Mouse (Mus musculus): ENCODE measurements at regions not wholly inside any gene's neighbourhood (a gene's known extent, or its start where the extent isn't known, plus 50 kb on each side); places are given as distances from the start of the nearest gene placed in this dataset.
A peak's percentile ranks its signal among the peaks of the same experiment; 100 is the strongest.
"Not testable (repeated sequence)": the region's sequence is repeated elsewhere in the genome, so short reads cannot be mapped to it uniquely, and the experiment has no call there.

DNA sequence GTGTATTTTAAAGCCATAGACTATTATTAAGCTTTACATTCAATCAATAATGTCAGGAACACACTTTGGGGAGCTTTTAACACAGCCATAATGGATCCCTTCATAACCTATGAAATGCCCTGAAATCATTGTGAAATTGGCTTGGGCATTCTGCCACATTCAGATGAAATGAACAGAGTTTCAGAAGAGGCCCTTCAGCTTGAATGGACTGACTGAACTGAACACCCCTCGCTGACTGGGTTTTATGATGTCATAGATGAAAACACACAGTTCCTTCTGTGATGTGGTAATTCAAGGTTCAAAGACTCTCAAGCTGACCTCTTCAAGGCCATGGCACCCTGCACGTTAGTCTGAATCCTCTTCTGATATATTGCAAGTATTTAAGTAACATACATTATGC, 298.4 kb upstream of the Ercc4 start:
- no peak for DNase-seq

DNA sequence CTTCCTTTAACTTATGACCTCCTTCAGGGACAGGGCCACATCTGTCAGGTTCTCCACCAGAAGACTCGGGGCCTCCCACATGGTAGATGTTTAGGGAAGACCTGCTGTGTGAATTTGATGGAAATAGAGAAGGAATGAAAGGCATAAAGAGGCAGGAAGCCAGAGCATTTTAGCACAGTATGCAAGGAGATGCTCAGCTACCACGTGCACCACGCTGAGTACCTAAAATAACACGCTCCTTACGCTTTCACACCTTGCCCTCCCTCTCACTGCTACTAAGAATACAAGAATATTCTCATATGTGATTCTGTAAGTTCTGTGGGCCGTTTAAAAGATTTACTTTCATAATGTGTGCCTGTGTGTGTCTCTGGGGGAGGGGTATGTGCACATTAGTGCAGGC, 284.8 kb upstream of the Ercc4 start:
- no peak for DNase-seq

DNA sequence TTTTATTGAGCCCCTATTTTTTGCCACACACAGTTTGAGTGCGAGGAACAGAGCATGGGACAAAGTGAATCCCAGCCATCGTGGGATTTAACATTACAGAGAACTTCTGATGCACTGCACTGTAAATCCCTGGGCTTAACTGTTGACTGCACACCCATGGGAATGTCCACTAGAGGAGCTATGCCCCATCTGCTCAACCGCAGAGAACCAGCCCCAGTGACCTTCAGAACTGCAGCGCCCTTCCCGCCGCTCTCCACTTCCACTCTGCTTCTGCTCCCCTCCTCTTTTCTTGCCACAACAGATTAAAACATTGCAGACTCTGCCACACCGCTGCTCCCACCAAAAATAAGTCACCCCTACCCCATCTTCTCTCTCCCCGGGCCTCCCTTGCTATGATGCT, 283.3 kb upstream of the Ercc4 start:
- DNase-seq = no peak

DNA sequence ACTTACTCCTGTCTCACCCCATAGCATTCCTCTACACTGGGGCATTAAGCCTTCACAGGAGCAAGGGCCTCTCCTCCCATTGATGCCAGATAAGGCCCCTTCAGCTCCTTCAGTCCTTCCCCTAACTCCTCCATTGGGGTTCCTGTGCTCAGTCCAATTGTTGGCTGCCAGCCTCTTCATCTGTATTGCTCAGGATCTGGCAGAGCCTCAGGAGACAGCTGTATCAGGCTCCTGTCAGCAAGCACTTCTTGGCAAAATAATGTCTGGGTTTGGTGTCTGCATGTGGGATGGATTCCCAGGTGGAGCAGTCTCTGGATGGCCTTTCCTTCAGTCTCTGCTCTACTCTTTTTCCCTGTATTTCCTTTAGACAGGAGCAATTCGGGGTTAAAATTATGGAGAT, 278.2 kb upstream of the Ercc4 start:
- DNase-seq = not testable (repeated sequence)

DNA sequence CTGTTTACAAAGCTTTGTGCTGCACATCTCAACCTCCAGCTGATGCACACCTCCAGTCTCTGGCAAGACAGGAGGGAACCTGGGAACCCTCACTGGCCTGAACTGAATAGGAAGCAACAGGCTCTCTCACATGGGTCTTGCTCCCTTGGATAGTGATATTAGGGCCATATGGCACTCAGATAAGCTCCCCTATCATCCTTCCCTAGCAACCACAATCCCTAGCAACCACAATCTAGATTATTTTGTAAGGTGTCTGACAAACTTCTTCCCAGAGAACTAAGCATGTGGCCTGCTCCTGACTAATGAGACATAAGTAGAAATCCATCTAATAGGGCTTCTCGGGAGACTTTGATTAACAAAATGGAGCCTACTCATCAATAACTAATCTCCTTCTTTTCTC, 253.1 kb upstream of the Ercc4 start:
- no peak for DNase-seq

DNA sequence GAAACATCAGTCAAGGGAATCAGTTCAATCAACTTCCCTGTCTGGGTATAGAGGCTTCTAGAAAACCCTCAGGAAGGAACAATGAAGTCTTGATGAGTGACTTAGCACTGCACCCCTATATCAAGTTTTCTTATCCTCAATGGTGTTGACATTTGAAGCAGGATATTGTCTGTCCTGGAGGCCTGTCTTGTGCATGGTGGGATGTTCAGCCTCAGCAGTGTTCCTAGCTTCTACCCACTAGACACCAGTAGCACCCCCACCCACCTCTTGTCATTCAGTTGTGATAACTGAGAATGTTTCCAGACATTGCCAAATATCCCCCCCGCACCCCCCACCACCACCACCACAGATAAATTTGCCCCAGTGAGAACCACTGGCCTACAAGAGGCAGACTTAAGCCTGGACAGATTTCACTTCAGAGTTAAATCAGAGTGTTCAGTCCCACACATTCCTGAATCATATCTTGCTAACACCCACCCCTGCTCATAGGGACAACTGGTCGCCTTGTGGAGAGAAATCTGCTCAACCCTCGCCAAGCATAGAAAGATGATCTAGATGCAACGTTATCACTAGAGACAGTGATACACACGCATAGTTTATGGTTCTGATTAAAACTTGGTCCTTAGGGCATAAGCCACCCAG, 249.6 kb upstream of the Ercc4 start:
- DNase-seq = no peak

DNA sequence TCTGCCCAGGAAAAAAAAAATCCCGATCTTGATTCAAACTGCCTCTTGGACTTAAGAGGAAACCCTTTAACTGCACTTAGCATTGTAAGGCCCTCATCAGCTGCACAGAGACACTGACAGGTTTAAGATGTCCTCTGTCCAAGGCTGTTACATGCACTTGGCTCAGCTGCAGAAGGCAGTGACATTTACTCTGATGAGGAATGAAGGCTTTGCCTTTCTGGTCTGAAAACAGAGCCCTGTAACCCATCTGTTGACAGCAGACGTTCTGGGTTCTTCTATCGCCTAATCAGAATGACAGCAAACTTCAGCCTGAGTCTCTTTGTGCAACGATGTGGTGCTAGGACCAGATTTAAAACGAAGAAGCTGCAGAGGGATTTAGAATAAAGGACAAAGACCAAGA, 246.9 kb upstream of the Ercc4 start:
- DNase-seq = no peak

DNA sequence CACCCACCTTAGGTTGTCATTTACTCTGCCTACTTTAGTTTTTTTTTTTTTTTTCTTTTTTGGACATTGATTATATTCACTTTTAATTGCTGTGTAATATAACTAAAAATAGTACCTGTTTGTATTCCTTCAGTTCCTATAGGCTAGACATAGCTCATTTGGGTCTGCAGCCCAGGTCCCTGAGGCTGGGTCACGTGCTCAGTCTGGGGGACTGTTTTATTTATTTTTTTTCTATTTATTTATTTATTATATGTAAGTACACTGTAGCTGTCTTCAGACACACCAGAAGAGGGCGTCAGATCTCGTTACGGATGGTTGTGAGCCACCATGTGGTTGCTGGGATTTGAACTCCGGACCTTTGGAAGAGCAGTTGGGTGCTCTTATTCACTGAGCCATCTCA, 231.2 kb upstream of the Ercc4 start:
- DNase-seq = not testable (repeated sequence)

DNA sequence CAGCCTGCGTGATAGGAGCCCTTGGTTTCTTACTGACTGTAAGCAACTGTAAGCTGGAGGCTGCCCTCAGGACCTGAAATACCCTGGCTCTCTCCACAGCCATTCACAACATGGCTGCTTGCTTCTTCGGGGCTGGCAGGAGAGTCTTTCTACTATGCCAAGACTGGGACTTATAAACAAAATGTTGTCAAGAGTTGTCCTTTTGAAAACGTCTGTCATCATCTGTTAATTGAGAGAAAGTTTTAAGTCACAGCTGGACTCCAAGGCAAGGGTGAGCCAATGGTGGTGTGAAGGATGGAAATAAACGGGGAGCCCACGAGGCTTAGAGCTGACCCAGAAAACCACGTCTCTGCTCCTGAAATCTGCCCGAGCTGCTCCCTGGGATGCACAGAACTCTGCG, 229.5 kb upstream of the Ercc4 start:
- peak; percentile 17 for DNase-seq

DNA sequence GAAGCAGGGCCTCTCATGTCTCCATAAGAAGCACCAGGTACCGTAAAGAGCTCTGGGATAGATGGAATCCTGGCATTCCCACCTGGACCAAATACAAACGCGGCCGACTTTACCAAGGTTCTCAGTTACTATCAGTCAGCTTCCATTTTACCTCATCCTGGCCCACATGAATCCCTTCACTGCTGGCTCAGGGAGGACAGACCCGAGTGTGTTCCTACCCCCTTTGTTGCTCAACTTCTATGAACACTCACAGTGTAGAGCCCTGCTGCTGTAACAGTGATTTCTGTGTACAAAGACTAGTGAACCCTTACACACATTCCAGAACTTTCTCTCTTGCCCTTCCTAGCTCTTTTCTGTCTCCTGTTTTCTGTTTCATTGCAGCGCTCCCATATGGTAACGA, 229.0 kb upstream of the Ercc4 start:
- DNase-seq = no peak

DNA sequence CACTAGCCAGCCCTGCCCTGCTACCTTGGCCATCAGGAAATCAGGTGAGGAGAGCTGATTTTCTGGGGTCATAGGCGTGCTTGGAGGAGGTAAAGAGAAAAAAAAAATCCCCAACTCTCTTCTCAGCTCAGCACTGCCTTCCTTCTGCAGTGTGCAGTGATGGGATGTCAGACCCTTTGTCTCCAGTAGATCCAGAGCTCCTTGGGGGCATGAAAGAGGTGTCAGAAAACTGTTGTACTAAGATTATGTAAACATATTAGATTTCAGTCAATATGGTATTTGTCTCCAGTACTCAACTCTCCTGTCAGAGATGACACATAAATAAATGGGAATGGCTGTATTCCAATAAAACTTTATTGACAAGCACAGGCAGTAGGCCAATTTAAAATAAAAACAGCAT, 226.8 kb upstream of the Ercc4 start:
- no peak for DNase-seq

DNA sequence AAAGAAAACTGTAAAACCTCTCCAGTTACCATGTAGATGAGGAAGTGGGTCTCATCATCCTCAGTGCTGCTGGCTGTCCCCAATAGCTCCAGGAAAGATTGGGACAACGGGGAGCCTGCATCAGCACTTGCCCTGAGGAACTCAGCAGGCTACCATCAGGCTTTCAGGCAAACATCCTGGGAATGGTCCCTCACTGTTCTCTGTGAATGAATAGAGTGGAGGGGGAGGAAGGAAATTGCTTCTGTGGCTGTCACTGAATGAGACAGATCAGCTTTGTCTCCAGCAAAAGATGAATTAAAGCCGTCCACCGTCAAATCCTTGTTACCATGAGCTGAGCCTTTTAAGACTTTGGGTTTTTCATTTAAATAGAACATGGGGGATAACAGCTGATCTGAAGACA, 224.9 kb upstream of the Ercc4 start:
- DNase-seq = no peak

DNA sequence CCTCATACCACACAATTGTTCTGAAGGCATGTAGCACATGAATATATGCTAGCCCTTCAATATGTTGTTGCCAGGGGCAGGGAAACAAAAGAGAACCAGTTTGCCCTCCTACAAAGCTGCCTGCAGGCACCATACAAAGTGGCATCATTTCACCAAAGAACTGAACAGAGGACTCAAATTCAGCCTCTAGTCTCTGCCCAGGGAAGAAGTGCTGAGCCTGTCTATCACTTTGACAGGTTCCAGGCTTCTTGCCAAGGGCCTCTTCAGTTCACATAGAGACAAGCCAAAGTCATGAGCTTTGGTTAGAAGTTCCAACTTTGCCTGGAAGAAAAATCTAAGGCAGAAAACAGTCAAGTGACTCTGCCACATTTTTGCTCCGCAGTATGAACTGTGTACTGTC, 223.4 kb upstream of the Ercc4 start:
- peak; percentile 29 for DNase-seq

DNA sequence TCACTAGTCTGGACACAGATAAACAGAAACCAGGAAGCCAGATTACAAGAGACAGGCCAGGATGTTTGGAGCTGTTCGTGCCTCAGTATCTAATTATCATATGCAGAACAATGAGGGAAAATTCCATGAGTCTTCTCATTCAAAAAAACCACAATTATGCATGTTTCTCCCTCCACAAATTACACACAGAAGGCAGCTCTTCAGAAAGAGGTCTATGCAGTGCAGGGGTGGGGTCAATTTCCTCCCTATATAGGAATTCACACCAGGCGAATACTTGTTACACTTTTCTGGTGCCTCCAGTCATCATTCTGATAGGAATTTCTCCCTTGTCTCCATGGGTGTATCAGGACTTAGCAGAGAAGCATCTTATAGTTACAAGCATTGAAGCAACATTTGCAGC, 222.1 kb upstream of the Ercc4 start:
- no peak for DNase-seq

DNA sequence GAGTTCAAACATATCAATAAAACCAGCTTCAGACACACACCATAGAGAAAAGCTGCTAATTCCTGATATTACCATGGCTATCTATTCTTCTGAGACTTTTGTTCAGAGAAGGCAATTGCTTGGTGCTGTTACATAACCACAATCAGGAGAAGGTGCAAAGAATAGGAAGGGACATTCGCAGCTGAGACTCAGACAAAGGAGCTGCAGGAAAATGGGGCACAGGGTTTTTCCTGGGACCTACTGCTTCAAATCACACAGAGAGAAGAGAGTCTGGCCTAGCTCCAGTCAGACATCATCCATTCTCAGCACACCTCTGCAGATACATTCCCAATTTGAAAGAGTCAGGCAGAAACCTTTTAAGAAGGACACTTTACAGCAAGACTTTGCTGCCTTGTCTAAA, 219.4 kb upstream of the Ercc4 start:
- no peak for DNase-seq

DNA sequence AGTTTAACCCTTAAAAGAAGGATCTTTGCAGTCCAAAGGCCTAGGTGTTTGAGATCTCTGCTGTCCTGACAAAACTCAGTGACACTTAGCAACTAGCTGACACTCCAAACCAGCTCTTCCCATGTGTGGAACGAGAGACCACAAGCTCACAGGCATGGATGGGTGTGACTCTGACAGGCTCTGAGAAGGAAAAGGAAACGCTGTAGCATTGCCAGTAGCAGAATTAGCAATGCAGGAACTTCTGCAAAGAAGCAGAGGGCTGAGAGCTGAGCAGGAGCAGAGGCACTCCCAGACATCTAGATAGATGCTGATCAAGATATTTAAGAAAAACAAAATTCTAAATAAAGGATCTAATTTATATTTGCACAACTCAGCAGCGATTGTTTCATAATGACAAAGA, 218.9 kb upstream of the Ercc4 start:
- DNase-seq = no peak

DNA sequence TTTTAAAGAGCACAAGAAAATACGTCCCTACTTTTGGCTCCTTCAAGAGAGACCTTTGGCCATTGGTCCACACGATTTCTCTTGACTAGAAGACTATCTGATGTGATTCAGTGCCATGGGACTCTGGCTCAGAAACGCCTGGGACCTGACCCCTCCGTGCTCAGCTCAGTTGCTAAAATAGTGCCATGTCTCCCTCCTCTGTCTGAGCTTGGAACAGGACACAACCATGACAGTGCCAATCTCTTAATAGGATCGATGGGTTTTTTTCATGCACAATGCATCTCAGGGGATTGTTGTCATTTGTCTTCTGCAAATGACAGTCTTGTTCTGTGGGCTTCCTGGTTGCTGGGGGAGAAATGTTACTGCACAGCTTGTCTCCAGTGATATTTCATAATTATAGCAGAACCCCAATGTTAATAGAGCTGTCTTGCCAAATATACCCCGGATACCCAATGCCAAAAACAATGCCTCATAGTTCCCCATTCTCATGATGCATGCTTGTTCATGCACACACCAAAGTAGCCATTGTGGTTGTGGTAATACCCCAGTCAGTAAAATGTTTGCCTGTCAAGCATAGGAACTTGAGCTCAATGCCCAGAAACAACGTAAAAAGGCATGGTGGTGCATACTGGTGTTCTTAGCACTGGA, 216.7 kb upstream of the Ercc4 start:
- no peak for DNase-seq

DNA sequence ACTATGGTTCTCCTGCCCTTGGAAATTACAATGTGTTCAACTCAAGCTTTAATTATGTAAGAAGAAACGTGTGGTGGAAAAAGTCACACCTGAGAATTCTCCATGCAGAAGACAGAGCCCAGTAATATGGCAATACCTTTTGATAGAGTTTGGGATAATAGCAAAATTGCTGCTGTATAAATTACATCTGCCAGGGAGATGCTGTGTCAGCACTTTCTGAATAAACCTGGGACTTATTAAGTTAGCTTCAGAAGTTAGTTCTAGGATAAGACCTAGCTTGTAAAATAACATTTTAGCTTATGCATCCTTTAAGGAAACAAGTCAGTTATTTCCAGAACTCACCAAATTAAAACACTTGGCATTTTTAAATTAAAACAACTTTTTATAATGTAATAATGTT, 212.2 kb upstream of the Ercc4 start:
- no peak for DNase-seq

DNA sequence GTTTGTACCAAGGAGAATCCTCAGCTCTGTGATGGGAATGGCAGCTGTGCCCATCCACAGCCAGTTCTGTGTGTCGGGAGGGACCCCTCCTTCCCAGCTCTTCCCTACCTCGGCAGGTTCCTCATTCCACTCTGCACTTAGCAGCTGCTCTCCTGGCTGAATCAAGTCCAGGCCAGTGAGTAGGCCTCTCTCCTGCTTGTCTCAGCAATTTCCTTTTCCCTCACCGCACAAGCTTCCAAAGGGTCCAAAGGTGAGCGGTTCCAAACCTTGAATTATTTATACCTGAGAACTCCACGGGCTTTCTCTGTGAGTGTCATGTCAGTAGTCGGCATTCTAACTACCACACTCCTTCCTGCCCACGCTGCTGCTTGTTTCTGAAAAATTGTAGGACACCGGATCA, 208.8 kb upstream of the Ercc4 start:
- no peak for DNase-seq

DNA sequence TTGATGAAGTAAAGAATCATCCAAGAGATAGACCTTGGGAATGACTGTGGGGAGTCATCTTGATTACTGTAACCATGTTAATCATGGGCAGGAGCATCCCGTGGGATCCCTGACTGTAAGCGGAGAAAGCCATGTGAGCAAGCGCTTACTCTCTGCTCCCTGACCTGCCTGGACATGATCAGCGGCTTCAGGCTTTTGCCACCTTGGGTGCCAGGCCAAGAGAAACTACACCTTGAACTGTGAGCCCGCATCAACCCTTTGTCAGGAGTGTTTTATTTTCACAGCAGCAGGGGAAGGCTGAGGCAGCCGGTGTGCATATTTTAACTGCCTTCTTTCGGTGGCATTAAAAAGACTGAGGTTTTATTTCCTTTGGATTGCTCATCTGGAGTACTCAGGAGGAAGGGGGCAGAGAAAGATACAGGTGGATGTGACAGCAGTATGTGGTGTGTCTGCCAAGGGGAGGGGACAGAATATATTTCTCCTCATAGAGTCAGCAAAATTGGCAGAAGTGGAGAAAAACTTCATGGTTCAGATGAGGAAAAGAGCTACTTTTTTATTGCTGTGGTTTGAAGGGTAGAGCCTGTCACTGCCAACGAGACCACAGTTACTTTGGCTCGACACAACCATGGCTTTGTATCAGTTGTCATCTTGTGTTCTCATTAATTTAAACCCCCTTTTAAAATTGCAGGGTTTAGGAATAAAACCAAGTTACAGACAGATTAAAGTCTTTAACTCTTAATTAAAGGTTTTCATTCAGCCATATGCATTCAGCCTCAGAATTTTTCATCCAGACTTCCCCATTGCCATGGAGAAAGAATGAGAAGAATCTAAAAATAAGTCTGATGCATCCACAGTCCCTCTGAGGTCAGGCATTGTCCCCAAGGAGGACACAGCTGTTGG, 208.1 kb upstream of the Ercc4 start:
- no peak for DNase-seq

DNA sequence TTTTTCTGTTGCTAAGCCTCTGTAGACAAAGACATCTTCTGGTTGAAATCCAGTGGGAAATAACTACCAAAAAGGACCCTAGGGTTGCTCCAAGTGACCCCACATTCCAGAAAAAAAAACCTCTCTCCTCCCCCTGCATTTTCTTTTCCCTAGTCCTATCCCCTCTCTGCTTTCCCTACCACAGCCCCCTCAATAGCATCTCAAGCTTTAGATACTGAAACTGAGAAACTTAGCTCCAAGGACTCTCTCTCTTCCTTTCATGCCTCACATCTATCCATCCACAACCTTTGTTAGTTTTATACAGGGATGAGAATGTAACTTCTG, 207.5 kb upstream of the Ercc4 start:
- no peak for DNase-seq

DNA sequence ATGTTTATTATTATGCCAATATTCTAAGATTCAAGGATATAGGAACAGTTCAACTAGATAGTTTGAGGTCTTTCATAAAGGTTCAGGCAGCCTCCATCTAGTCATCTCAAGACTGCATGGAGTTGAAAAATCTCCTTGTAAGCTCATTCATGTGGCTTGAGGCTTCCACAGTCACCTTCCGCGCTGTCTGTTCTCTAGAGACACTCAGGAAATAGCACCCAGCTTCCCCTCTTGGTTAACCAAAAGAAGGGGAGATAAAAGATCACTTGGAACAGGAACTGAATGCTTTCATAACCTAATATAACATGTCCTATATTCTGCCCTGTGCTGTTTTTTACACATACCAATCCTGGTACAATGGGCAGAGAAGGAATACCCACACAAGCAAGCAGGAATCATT, 206.3 kb upstream of the Ercc4 start:
- no peak for DNase-seq

DNA sequence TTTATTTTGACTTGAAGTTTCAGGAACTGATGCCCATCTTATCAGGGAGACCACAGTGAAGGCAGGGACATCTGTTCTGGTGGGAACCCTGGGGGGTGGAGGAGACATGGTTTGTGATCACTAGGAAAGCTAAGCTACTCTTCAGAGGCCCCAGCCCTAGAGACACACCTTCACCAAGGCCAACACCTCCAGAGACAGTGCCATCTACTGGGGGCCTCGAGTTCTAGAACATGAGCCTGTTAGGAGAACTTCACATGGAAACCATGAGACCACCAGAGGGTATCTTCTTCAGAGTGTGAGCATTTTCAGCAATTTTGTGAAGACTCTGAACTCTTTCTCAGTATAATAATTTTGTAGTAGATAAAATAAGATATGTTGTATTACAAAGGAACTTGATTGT, 204.5 kb upstream of the Ercc4 start:
- no peak for DNase-seq

DNA sequence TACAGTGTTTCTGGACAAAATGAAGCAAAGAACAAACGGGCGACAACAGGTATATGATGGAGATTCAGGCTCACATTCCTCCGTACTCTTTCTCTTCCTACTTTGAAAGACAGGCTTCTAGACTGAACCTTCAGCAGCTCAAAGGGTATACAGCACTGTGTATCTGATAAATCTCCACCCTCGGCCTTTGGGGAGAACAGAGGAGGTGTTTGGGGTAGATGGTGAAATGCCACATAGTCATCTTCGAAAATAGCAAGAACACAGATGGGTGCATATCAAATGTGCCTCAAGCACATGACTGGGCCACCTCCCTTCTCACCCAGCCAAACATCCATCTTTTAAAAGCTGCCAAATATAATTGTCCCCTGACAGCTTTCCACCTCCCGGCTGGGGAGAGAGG, 184.8 kb upstream of the Ercc4 start:
- DNase-seq = no peak

DNA sequence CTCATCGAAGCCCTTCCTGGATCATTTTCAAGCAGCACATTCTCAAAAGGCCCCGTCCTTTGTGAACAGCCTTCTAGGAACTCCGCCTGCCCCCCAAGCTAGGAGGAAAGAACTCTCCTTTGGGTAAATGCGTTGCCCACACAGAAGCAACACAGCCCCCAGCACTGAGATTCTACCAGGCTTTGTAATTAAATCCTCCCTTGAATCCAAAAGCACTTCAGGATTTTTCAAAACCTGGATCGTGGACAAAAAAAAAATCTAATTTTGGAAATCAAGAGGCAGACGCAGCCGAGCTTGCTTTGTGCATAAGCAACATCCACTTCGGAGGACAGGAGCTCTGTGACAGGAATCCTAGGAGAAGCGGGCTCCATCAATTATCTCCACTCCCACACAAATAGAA, 183.6 kb upstream of the Ercc4 start:
- no peak for DNase-seq

Measured in lung, postnatal 14 days (tissue).